Mouse (Mus musculus): ENCODE measurements around the gene Serpina12. TPM values are rescaled to one million over a fixed set of nuclear protein-coding genes. Genes with fewer than 3 reads are reported as not detected.

Serpina12 gene
- total and polyA plus RNA-seq, 3 experiments: 0.04 TPM; not detected in 2

DNA sequence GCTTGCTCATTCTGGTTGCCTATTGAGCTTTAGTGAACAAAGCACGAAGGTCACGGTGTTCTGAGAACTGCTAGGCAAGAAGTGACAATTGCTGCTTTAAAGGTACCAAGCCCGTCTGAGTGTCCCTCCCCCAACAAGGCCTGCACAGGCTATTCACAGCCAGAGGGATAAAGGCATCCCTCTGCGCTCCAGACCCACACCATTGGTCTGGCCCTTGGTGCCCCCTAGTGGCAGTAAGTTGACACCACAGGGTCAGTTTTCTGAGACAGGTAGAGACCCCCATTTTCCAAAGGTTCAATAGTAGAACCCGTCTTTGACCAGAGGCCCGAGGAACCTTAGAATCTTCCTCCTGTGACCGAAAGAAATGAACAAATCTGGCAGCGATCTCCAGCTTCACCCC, 14.3 kb downstream of the Serpina12 start:
- no peak for DNase-seq (ENCODE audit: low read depth, low spot score)
- Histone ChIP-seq H3K4me3 (ENCODE audit: control insufficient read depth in 1 of 2, insufficient read depth in 1 of 2, low read depth in 2 of 2, low read length in 2 of 2) (no peak overlapping the region), H3K79me2 (ENCODE audit: control insufficient read depth, insufficient read depth, low read length, poor library complexity) (no peaks in the 10 kb centered on the region), H3K36me3 (ENCODE audit: control insufficient read depth in 1 of 2, insufficient read depth in 2 of 2, low read length in 2 of 2) (no peaks in the 10 kb centered on the region), H3K27me3 (ENCODE audit: control insufficient read depth in 1 of 2, insufficient read depth in 2 of 2, low read length in 2 of 2) (no peaks in the 10 kb centered on the region; a peak in 1 of 4 replicates), H3K9me3 (replicated peaks; ENCODE audit: insufficient read depth, low read length) (no peaks in the 10 kb centered on the region), H3K27ac (ENCODE audit: control insufficient read depth, low read depth, low read length) (no peak overlapping the region), H3K4me1 (ENCODE audit: control insufficient read depth in 1 of 2, insufficient read depth in 2 of 2, low read length in 2 of 2) (no peaks in the 10 kb centered on the region), H3K9ac (ENCODE audit: control insufficient read depth, low read depth, low read length, poor library complexity, severe bottlenecking) (no peak overlapping the region)
- no peak for TF ChIP-seq MYC (IDR thresholded peaks at IDR 0.05; ENCODE audit: low read depth, low read length)
- no peak for TF ChIP-seq ETS1 (IDR thresholded peaks at IDR 0.05; ENCODE audit: low read depth, low read length)
- peak; percentile 16; the same call in 1 of the 2 replicates for TF ChIP-seq SMC3 (IDR thresholded peaks at IDR 0.05; ENCODE audit: low read depth, low read length)
- no peak for TF ChIP-seq HCFC1 (IDR thresholded peaks at IDR 0.05; ENCODE audit: low read depth, low read length)
- no peak for TF ChIP-seq MAFK (IDR thresholded peaks at IDR 0.05; ENCODE audit: borderline replicate concordance, low read depth, low read length)
- TF ChIP-seq MYB (IDR thresholded peaks at IDR 0.05; ENCODE audit: low read depth, low read length): no peak
- no peak for TF ChIP-seq TAL1 (IDR thresholded peaks at IDR 0.05; ENCODE audit: low read length)
- TF ChIP-seq MXI1 (IDR thresholded peaks at IDR 0.05; ENCODE audit: low read depth, low read length): no peak
- TF ChIP-seq E2F4 (IDR thresholded peaks at IDR 0.05; ENCODE audit: borderline replicate concordance, low read depth, low read length): no peak
- no peak for TF ChIP-seq TCF12 (IDR thresholded peaks at IDR 0.05; ENCODE audit: low read depth, low read length)
- no peak for TF ChIP-seq ZKSCAN1 (IDR thresholded peaks at IDR 0.05; ENCODE audit: low read depth, low read length)
- TF ChIP-seq NRF1 (IDR thresholded peaks at IDR 0.05; ENCODE audit: insufficient read depth, low read depth, low read length, poor library complexity, severe bottlenecking): no peak
- TF ChIP-seq GABPA (IDR thresholded peaks at IDR 0.05; ENCODE audit: low read depth, low read length): no peak
- TF ChIP-seq POLR2A (IDR thresholded peaks at IDR 0.05; ENCODE audit: control insufficient read depth in 1 of 2, insufficient read depth in 1 of 2, low read depth in 1 of 2, low read length in 2 of 2, poor library complexity in 1 of 2): no peak
- TF ChIP-seq CTCF (IDR thresholded peaks at IDR 0.05 in 2 of 3, conservative IDR thresholded peaks at IDR 0.05 in 1 of 3; ENCODE audit: control insufficient read depth in 1 of 3, insufficient read depth in 1 of 3, low read depth in 2 of 3, low read length in 3 of 3, poor library complexity in 1 of 3, severe bottlenecking in 1 of 3): peak in 2 of 3 experiments; percentile 10 to 19; a peak in 1 of 6 replicates
- no peak for TF ChIP-seq UBTF (IDR thresholded peaks at IDR 0.05; ENCODE audit: borderline replicate concordance, insufficient read depth, low read depth, low read length)
- TF ChIP-seq ZNF384 (IDR thresholded peaks at IDR 0.05; ENCODE audit: low read depth, low read length): no peak
- TF ChIP-seq POLR2AphosphoS5 (IDR thresholded peaks at IDR 0.05; ENCODE audit: borderline replicate concordance, low read depth, low read length): no peak
- TF ChIP-seq KAT2A (conservative IDR thresholded peaks at IDR 0.05; ENCODE audit: low read depth, low read length): no peak
- no peak for TF ChIP-seq GATA1 (IDR thresholded peaks at IDR 0.05; ENCODE audit: low read depth, low read length)
- no peak for TF ChIP-seq RCOR1 (IDR thresholded peaks at IDR 0.05; ENCODE audit: low read depth, low read length)
- no peak for TF ChIP-seq JUND (IDR thresholded peaks at IDR 0.05; ENCODE audit: low read depth, low read length)
- no peak for TF ChIP-seq MAX (IDR thresholded peaks at IDR 0.05; ENCODE audit: low read length)
- peak; percentile 16 for TF ChIP-seq RAD21 (IDR thresholded peaks at IDR 0.05; ENCODE audit: low read depth, low read length)
- no peak for TF ChIP-seq MEF2A (IDR thresholded peaks at IDR 0.05; ENCODE audit: extremely low read depth, insufficient replicate concordance, low read depth, low read length, poor library complexity, severe bottlenecking)
